Mouse (Mus musculus) heart, embryonic 16.5 days (tissue): ENCODE measurements around the gene Srrm4. TPM values are rescaled to one million over a fixed set of nuclear protein-coding genes. Genes with fewer than 3 reads are reported as not detected.

Experiments used
- polyA plus RNA-seq: library from polyadenylated mRNA; unstranded; fragments of >200 nt; fragmentation: Nextera tagmentation; extraction: Ambion mirVana; gene quantifications from 2 replicates; pipeline ENCODE4 v1.2.1, GENCODE M21; 2015

Gene Srrm4
- polyA plus RNA-seq, 1 experiment from 2014 or later: 0.84 TPM

Other genes starting within 250 kb of the Srrm4 start
- 31.1 and 33.8 TPM in 2 replicates for gene Hspb8, start 169.0 kb downstream of the Srrm4 start, polyA plus RNA-seq